Mouse (Mus musculus) myocyte (in vitro differentiated cells): ENCODE measurements around the gene Tiam2. TPM values are rescaled to one million over a fixed set of nuclear protein-coding genes. Genes with fewer than 3 reads are reported as not detected.

Source experiments
- H3K27me3 ChIP-seq: one replicate; pipeline ENCODE4 v1.6.1; 2011; ENCODE audit not compliant: control insufficient read depth, insufficient read depth, insufficient read length
- H3K36me3 ChIP-seq: one replicate; pipeline ENCODE4 v1.6.1; 2011; ENCODE audit not compliant: control insufficient read depth, insufficient read depth
- H3K4me2 ChIP-seq: one replicate; pipeline ENCODE4 v1.6.1; 2011; ENCODE audit warnings: low read depth, control low read depth
- H3K4me3 ChIP-seq: one replicate; pipeline ENCODE4 v1.5.1; 2011; ENCODE audit warnings: mild to moderate bottlenecking, control low read depth, moderate library complexity
- H3K79me2 ChIP-seq: one replicate; pipeline ENCODE4 v1.6.1; 2011; ENCODE audit not compliant: control insufficient read depth, insufficient read depth
- H3ac ChIP-seq: one replicate; pipeline ENCODE4 v1.6.1; 2011; ENCODE audit not compliant: control insufficient read depth, insufficient read length
- CEBPB ChIP-seq: IDR thresholded peaks from 2 replicates; pipeline ENCODE4 v1.6.1; 2011; ENCODE audit warnings: mild to moderate bottlenecking, moderate library complexity; ENCODE audit not compliant: poor library complexity, insufficient read depth, severe bottlenecking
- E2F4 ChIP-seq: IDR thresholded peaks from one replicate; pipeline ENCODE4 v1.6.1; 2011; ENCODE audit warnings: mild to moderate bottlenecking, control low read depth, moderate library complexity; ENCODE audit not compliant: insufficient read depth
- MAX ChIP-seq: IDR thresholded peaks from one replicate; pipeline ENCODE4 v1.6.1; 2011; ENCODE audit warnings: low read depth, mild to moderate bottlenecking, control low read depth
- MYOD1 ChIP-seq, 3 experiments: IDR thresholded peaks; one replicate each; pipeline ENCODE4 v1.6.1; 2011; ENCODE audit warnings: control low read depth in 2 of 3, low read depth in 2 of 3, mild to moderate bottlenecking in 2 of 3, moderate library complexity in 1 of 3; ENCODE audit not compliant: insufficient read length in 2 of 3, control insufficient read depth in 1 of 3
- MYOG ChIP-seq, 3 experiments: IDR thresholded peaks; one replicate each; pipeline ENCODE4 v1.6.1; 2011; ENCODE audit warnings: control low read depth in 2 of 3, low read depth in 2 of 3, mild to moderate bottlenecking in 2 of 3; ENCODE audit not compliant: insufficient read length in 2 of 3, control insufficient read depth in 1 of 3, insufficient read depth in 1 of 3
- POLR2A ChIP-seq: IDR thresholded peaks from one replicate; pipeline ENCODE4 v1.6.1; 2011; ENCODE audit warnings: low read depth, mild to moderate bottlenecking, control low read depth, moderate library complexity; ENCODE audit not compliant: insufficient read length
- POLR2AphosphoS2 ChIP-seq: IDR thresholded peaks from one replicate; pipeline ENCODE4 v1.6.1; 2011; ENCODE audit warnings: low read depth, control low read depth; ENCODE audit not compliant: insufficient read length
- REST ChIP-seq: IDR thresholded peaks from one replicate; pipeline ENCODE4 v1.6.1; 2011; ENCODE audit warnings: mild to moderate bottlenecking, control low read depth, moderate library complexity; ENCODE audit not compliant: insufficient read depth, insufficient read length
- SRF ChIP-seq: IDR thresholded peaks from one replicate; pipeline ENCODE4 v1.6.1; 2011; ENCODE audit warnings: low read depth; ENCODE audit not compliant: control insufficient read depth, insufficient read length
- TCF12 ChIP-seq: IDR thresholded peaks from one replicate; pipeline ENCODE4 v1.6.1; 2011; ENCODE audit warnings: mild to moderate bottlenecking, control low read depth; ENCODE audit not compliant: poor library complexity, insufficient read depth, severe bottlenecking
- TCF3 ChIP-seq: IDR thresholded peaks from one replicate; pipeline ENCODE4 v1.6.1; 2011; ENCODE audit warnings: low read depth, control low read depth; ENCODE audit not compliant: insufficient read length
- USF1 ChIP-seq: IDR thresholded peaks from one replicate; pipeline ENCODE4 v1.6.1; 2011; ENCODE audit warnings: low read depth, mild to moderate bottlenecking, control low read depth, moderate library complexity
- polyA plus RNA-seq: library from polyadenylated mRNA; unstranded; fragments of >200 nt; fragmentation: generic; extraction: Trizol; gene quantifications from one replicate; pipeline ENCODE4 v1.2.1, GENCODE M21; 2012; ENCODE audit warnings: missing spikeins

Gene Tiam2
- polyA plus RNA-seq, 1 experiment = 7.8 TPM

- Histone ChIP-seq H3K79me2 (no peaks in the 10 kb centered on the region), H3K36me3 (peaks cover 15% of the 10 kb centered on the region), H3K4me3 (no peak overlapping the region), H3K27me3 (no peaks in the 10 kb centered on the region), H3ac (no peak overlapping the region), H3K4me2 (no peak overlapping the region)
- TF ChIP-seq TCF12 (no peak), POLR2AphosphoS2 (no peak), MAX (no peak), USF1 (no peak), REST (no peak), MYOG (IDR thresholded peaks at IDR 0.05; ENCODE audit: control insufficient read depth in 1 of 3, insufficient read depth in 1 of 3, insufficient read length in 2 of 3, low read depth in 2 of 3) (no peak)
Measured at GRCm38 (mm10) chr17:3498086-3498485, 171.7 kb downstream of the Tiam2 start.

GRCm38 (mm10) chr17:3498580-3498979, 172.2 kb downstream of the Tiam2 start:
- Histone ChIP-seq H3ac (no peak overlapping the region), H3K27me3 (no peaks in the 10 kb centered on the region), H3K4me2 (no peak overlapping the region), H3K36me3 (peaks cover 15% of the 10 kb centered on the region), H3K79me2 (no peaks in the 10 kb centered on the region), H3K4me3 (no peak overlapping the region)
- TF ChIP-seq E2F4 (no peak), MAX (no peak), TCF3 (no peak), USF1 (no peak), REST (no peak), MYOD1 (IDR thresholded peaks at IDR 0.05; ENCODE audit: control insufficient read depth in 1 of 3, insufficient read length in 2 of 3, low read depth in 2 of 3) (no peak), POLR2A (no peak), CEBPB (no peak), SRF (no peak), POLR2AphosphoS2 (no peak), MYOG (IDR thresholded peaks at IDR 0.05; ENCODE audit: control insufficient read depth in 1 of 3, insufficient read depth in 1 of 3, insufficient read length in 2 of 3, low read depth in 2 of 3) (no peak), TCF12 (no peak)

- Histone ChIP-seq H3K4me3 (no peak overlapping the region), H3K79me2 (no peaks in the 10 kb centered on the region), H3ac (no peak overlapping the region), H3K4me2 (no peak overlapping the region), H3K27me3 (no peaks in the 10 kb centered on the region), H3K36me3 (peaks cover 15% of the 10 kb centered on the region)
- TF ChIP-seq CEBPB (no peak), TCF12 (no peak)
Measured at GRCm38 (mm10) chr17:3499468-3499867, 173.1 kb downstream of the Tiam2 start.

- H3K79me2 ChIP-seq = no peaks in the 10 kb centered on the region
- TF ChIP-seq MAX (no peak), CEBPB (no peak), MYOD1 (IDR thresholded peaks at IDR 0.05; ENCODE audit: control insufficient read depth in 1 of 3, insufficient read length in 2 of 3, low read depth in 2 of 3) (no peak), POLR2A (no peak), TCF12 (no peak), SRF (no peak)
- H3K4me2 ChIP-seq = no peak overlapping the region
- no peak overlapping the region for H3ac ChIP-seq
- H3K4me3 ChIP-seq = no peak overlapping the region
- peaks cover 15% of the 10 kb centered on the region for H3K36me3 ChIP-seq
- H3K27me3 ChIP-seq = no peaks in the 10 kb centered on the region
Measured at GRCm38 (mm10) chr17:3500076-3500475, 173.7 kb downstream of the Tiam2 start.

- Histone ChIP-seq H3ac (no peak overlapping the region), H3K36me3 (peaks cover 18% of the 10 kb centered on the region)
Measured at GRCm38 (mm10) chr17:3500936-3501335, 174.6 kb downstream of the Tiam2 start.

More at GRCm38 (mm10) chr17:3500936-3501335, 174.6 kb downstream of the Tiam2 start:
- H3K4me3 ChIP-seq = no peak overlapping the region
- H3K27me3 ChIP-seq = no peaks in the 10 kb centered on the region
- no peaks in the 10 kb centered on the region for H3K79me2 ChIP-seq
- no peak overlapping the region for H3K4me2 ChIP-seq
- TF ChIP-seq SRF (no peak), REST (no peak), MAX (no peak), MYOG (IDR thresholded peaks at IDR 0.05; ENCODE audit: control insufficient read depth in 1 of 3, insufficient read depth in 1 of 3, insufficient read length in 2 of 3, low read depth in 2 of 3) (no peak), E2F4 (no peak), POLR2AphosphoS2 (no peak), POLR2A (no peak), CEBPB (no peak), TCF12 (no peak), USF1 (no peak), TCF3 (no peak)
